Mouse (Mus musculus) heart, adult 2 months (tissue): ENCODE data around the gene Tcte1.

Experiments
- CTCF ChIP-seq: fragments of 200-600 bp; IDR thresholded peaks from 2 replicates; pipeline ENCODE4 v1.8.1; 2022; ENCODE audit warnings: antibody characterized with exemption, mild to moderate bottlenecking, moderate library complexity
- EP300 ChIP-seq: fragments of 200-500 bp; IDR thresholded peaks from 2 replicates; pipeline ENCODE4 v1.6.1; 2011; ENCODE audit warnings: low read depth, low read length, control low read depth; ENCODE audit not compliant: insufficient read depth
- POLR2A ChIP-seq: fragments of 200-500 bp; IDR thresholded peaks from 2 replicates; pipeline ENCODE4 v1.6.1; 2011; ENCODE audit warnings: mild to moderate bottlenecking, low read depth, low read length, control low read depth; ENCODE audit not compliant: insufficient read depth

DNA sequence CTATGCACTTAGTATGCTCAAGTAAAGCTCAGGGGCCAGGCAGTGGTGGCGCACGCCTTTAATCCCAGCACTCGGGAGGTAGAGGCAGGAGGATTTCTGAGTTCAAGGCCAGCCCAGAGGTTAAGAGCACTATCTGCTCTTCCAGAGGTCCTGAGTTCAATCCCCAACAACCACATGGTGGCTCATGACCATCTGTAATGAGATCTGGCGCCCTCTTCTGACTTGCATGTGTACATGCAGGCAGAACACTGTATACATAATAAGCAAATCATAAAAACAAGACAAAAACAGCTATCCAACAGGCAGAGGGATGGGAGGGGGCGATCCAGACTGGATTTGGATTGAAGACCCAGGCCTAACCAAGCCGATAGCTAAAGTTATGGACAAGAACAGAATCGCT lies 55.6 kb downstream of the Tcte1 start:
- TF ChIP-seq POLR2A = no peak
- peak; percentile 70 for TF ChIP-seq CTCF
- no peak for TF ChIP-seq EP300
